Mouse (Mus musculus): ENCODE measurements around the gene Prss38.

Gene Prss38

GRCm38 (mm10) chr11:59375475-59375874 is at the start of gene Prss38:
Gene Prss38, minus strand, starts transcription at chr11:59375657.
- DNase-seq, result no peak

- no peak for DNase-seq
Measured at GRCm38 (mm10) chr11:59423010-59423588, 47.6 kb upstream of the Prss38 start.

GRCm38 (mm10) chr11:59421967-59422366 is 46.5 kb upstream of the Prss38 start:
- DNase-seq, result no peak

- DNase-seq, result no peak
Measured at GRCm38 (mm10) chr11:59421436-59421835, 46.0 kb upstream of the Prss38 start.

- DNase-seq, result no peak
Measured at GRCm38 (mm10) chr11:59418708-59419107, 43.3 kb upstream of the Prss38 start.

DNA sequence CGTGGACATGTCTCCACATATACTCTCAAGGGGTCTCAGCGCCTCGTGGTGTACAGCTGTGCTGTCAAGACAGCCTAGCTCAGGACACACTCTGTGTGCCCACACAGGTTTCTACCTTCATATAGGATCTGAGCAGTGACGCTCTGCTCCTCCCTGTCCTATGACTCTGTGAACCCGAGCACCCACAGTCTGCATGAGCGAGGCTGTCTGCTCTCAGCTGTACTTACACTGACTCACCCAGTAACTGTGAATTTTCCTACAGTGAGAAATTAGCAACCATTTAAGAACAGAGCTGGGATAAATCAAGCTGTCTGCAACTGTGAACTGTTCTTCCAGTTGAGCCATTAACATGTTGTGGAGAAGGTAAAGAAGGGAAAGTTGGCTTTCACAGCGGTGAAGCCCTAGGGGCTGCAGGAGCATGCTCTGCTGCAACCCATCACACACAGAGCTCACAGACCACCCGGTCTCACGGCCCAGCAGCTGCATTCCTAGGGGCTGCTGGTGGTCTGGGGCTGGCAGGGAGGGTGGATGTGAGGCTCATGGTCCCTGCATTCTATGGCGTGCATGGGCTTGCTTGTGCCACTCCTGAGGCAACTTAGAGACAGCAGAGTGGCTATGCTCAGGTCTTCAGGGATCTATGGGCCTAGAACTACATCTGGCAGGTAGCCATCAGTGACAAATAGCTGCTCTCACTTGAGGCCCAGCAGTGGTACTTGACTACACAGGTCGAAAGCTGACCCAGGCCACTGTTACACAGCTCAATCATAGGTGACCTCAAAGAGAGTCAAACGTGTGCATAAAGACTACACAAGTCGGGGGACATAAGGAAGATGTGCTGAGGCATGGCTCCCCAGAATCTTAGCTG is 37.8 kb upstream of the Prss38 start:
- DNase-seq, result no peak

DNA sequence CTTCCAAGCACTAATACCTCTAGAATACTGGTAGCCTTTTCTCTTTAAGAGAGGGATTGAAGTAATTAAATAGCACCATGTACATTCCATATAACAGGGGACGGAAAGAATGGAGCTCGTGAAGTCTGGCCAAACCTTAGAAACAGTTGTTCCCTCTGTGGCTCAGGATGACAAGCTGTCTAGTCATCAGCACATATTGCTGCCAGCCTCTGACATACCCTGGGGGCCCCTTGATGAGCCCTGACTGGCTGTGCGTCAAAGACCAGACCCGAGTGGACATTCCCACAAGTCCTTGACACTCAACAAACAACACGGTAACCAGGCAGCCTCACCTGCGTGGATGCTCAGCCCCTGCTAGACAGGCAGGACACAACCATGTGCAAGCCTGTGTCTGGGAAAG is 36.6 kb upstream of the Prss38 start:
- DNase-seq, result no peak

GRCm38 (mm10) chr11:59410851-59411250 is 35.4 kb upstream of the Prss38 start:
- no peak for DNase-seq

DNA sequence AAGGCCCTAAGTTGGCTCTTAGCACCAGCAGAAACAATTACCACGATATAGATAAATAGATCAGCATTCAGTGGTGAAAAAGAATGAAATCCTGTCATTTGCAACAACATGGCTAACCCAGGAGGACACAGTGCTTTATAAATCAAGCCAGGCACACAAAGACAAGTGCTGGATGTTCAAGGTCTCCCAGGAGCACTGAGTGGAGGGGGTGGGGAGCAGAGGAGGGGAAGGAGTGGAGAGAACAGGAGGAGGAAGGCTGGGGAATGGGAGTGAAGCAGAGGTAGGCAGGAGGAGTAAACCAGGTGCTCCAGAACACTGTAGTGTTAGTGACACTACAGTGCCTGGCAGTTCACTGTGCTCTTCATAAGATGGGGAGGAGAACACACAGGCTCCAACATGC is 30.3 kb upstream of the Prss38 start:
- no peak for DNase-seq

DNA sequence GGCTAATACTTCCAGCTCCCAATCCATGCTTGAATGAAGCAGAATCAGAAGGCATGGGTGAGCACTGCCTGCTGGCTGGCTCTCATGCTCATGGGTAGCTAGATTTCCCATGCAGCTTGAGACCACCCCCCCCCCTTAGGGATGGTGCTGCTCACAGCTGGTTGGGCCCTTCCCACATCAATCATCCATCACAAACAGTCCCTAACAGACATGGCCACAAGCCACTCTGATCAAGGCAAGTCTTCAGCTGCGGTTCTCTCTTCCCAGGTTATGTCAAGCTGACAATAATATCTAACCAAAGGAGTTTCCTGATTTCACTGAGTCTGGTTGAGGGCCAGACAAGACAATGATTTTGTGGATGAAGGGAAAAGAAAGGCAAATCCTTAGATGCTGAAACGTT is 25.4 kb upstream of the Prss38 start:
- DNase-seq, result no peak

- DNase-seq, result no peak
Measured at GRCm38 (mm10) chr11:59399830-59400229, 24.4 kb upstream of the Prss38 start.

DNA sequence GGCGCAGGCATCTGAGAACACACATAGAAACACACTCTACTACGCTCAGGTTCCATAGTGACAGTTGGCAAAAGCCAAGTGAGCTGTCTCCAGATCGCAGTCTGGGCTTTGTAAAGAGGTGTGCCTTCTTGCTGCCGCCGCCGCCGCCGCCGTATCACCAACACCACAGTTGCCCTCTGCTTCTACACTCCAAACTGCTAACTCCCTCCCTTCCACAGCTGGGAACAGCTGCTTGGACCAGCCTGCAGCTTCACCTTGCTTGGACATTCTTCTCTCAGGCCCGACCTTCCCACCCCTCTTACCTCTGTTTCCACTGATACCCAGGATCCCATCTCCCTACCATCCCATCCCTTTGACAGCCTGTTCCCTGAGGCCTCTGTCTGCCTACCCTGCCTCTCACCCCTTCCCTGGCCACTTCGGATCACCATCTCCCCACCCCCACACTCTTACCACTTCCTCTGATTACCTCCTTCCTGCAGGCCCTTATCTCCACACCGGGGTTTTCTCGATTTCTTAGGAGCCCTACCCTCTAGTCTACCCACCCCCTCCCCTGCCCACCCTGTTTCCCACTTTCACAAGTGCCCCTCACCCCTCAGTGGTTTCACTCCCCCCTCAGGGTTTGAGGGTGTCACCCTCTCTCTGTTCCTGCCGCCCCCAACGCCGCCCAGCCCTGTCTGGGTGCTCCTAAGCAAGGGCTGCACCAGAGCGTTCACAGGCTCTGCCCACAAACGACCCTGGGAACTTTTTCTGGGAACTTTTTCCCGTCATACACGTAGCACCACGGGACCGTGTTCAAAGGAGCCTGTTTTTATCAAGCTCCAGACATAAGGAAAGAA is 22.3 kb upstream of the Prss38 start:
- no peak for DNase-seq

DNA sequence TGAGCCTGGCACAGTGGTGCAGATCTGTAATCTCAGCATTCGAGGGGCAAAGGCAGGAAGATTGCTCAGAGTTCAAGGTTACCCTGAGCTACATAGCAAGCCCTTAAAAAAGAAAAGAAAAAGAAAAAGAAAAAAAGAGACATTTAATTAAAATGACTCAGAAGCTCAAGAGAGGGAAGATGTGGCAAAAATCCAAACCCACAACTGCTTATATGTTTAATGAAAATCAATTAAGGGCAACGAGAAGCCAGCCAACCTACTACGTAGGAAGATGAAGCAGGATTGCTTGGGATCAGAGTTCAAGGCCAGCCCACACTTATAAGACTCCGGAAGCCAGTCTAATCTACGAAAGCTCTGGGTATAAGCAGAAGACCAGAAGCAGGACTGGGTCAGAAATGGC is 19.0 kb upstream of the Prss38 start:
- DNase-seq, result no peak

GRCm38 (mm10) chr11:59393591-59393990 is 18.1 kb upstream of the Prss38 start:
- no peak for DNase-seq

- no peak for DNase-seq
Measured at GRCm38 (mm10) chr11:59392300-59392699, 16.8 kb upstream of the Prss38 start.

GRCm38 (mm10) chr11:59390470-59390869 is 15.0 kb upstream of the Prss38 start:
- DNase-seq, result no peak

DNA sequence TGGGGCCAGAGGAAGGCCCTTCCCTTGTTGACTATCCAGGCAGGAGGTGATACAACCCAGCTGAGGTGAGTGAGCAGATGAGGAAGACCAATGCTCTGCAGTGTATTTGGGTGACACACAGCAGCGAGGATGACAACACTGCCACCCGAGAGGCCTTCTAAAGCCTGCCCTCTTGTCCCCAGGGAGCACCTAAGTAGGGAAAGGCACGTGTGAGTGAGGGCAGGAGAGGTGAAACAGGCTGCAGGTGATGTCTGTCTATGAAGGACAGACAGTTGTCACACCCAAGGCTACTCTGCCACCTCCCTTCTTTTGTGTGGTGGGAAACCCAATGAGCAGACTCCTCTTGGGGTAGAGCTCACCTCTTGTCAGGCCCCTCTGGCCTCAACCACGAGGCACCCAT is 14.2 kb upstream of the Prss38 start:
- no peak for DNase-seq

GRCm38 (mm10) chr11:59388806-59389205 is 13.3 kb upstream of the Prss38 start:
- no peak for DNase-seq

GRCm38 (mm10) chr11:59387471-59387870 is 12.0 kb upstream of the Prss38 start:
- no peak for DNase-seq

DNA sequence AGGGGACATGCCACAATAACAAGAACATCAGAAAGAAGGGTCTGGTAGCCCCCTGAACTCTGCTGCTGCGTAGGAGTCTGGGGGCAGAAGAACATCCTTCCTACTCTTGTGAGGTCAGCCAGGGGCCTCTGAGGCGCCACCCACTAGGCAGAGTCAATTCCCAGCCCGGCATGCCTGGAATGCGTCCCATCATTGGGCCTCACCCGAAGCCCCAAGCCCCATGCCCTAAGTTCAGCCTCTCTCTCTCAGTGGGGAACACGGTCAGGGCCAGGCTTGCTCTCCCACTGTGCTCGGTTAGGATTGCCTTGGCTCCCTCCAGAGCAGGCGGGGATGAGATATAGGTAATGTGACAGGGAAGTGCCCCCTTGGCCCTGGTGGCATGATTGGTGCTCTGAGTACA is 9.7 kb upstream of the Prss38 start:
- DNase-seq, result no peak

DNA sequence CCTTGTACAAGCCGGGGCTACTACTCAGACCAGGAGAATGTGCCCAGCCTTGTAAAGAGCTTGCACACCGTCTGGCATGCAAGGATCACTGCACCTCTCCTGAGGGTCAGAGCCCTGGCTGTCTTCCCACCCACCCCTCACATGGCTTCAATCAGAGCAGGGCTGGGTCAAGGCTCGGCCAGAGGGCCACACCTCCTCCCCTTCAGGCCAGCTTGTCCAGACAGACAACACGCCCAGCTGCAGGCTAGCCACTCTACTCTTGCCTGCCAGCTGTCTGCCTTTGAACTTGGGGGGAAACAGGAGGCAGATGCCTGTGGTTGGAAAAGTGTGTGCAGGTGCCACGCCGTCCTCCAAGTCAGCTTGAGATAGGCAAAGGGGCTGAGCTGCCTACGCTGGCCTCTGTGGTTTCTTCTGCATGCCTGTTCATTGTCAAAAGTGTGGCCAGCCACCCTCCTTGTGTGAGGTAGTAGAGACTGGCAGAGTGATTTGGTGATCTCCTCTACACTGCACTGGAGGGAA is 9.0 kb upstream of the Prss38 start:
- no peak for DNase-seq

- DNase-seq, result no peak
Measured at GRCm38 (mm10) chr11:59379547-59379946, 4.1 kb upstream of the Prss38 start.

DNA sequence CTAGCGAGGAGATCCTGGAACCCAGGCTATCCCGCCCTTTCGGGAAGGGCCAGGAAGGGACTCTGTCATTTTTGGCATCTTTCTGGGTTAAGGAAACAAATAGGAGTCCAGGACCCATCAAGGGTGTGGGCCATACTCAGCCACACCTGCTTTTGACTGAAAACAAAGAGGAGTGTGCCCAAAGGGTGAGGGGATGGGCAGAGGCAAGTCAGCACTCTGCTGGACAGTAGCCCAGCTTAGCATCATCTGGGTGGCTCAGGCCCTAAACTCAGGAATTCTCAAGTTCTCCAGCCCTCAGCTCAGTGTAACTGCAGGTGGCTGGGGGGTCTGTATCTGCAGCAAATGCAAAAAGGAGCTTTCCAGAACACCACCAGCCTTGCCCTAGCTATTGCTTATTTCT is 2.5 kb upstream of the Prss38 start:
- DNase-seq, result no peak

DNA sequence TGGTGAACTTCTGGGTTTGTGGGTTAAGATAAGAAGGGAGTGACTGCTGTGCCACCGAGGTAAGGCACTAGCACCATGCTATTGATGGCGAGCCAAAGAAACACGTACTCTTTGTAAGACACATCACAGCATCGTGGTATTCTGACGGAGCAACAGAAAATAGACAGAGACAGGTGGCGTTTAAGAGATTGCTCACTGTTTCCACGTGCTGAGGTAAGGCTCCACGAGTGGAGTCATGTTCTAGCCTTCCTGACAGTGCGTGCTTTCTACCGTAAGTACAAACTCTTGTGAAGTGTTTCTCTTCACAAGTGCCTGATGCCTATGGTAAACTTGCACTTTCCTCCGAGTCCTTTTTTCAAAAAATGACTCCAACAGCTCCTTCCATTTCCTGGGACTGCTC is 5.6 kb downstream of the Prss38 start:
- no peak for DNase-seq
